Comparison of ENCODE assay signal across 9 mouse cellular contexts in the genomic region with DNA sequence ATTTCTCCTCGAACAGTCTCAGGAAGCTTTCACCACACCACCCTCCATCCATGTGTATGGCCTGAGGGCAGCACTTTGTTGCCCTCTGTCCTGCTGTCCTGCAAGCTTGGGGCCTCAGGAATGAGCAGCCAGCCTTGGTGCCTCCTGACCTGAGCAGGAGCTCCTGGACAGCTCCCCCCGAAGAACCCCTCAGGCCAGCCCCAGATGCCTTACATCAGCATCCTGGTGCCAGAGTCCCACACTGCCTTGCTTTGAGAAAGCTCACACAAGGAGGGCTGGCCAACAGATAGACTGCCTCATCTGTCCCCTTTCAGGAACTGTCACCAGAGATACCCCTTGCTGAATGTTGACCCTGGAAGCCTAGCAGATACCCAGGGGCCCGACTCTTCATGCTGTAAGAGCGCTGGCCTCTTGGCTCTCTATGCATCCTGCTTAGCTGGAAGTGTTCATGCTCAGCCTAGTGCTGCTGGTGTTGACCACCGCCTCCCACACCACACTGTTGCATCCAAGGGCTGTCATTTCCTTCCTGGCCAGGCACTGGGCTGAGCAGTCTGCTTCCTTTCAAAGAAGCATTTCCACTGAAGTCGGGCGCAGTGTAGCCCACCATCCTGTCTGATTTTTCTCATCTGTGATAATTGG.
DNase-seq lines count a peak whose midpoint lies in the region; ATAC-seq and TF ChIP-seq lines count a peak whose summit lies in the region.
"Had no signal": no experiment of that assay in that cellular context is flagged by ENCODE, and none has a peak within 500 bp of the region (broad histone marks: within the 10 kb centered on the region; RNA-seq: fewer than 3 reads in every experiment).

No protein-coding gene starts in this region.

- peak; percentile 57 to 65 for DNase-seq in heart, adult 9 months (ENCODE audit: low spot score in 2 of 2)
- DNase-seq in lung, adult 2 months: no peak
- no peak for DNase-seq in cerebellum, adult 18-20 months
- DNase-seq in gastrocnemius, postnatal 4 days (ENCODE audit: low spot score in 2 of 2): no peak
- DNase-seq in urinary bladder, adult 2 months (ENCODE audit: low spot score): no peak

- H3K9ac ChIP-seq in kidney, embryonic 14.5 days (ENCODE audit: low read depth, low read length): no peak overlapping the region

- H3K4me2 ChIP-seq in kidney, embryonic 14.5 days (replicated peaks; ENCODE audit: low read depth, low read length): no peak overlapping the region

- ATAC-seq in common myeloid progenitor, adult 5-6 weeks (replicated peaks; ENCODE audit: low read depth, poor library complexity, severe bottlenecking): peak; percentile 48
- ATAC-seq in kidney, embryonic 14.5 days (ENCODE audit: low FRiP score, low TSS enrichment): peak; percentile 68
- ATAC-seq in frontal cortex, adult (ENCODE audit: low TSS enrichment): no peak

- no peak for TF ChIP-seq CTCF in lung, adult 2 months (IDR thresholded peaks at IDR 0.05; ENCODE audit: insufficient read depth, low read length)

- no peaks in the 10 kb centered on the region for H3K9me3 ChIP-seq in kidney, embryonic 14.5 days (ENCODE audit: control insufficient read depth, low read length)

- peak; percentile 46; the same call in 1 of the 2 replicates for TF ChIP-seq POLR2A in lung, adult 2 months (IDR thresholded peaks at IDR 0.05; ENCODE audit: borderline replicate concordance, extremely low read depth, low read depth, low read length)

- peak overlapping the region; percentile 76; the same call in 1 of the 2 replicates for H3K27ac ChIP-seq in kidney, embryonic 14.5 days (ENCODE audit: low read depth, low read length)

- 37% methylated on average over 7 of the region's 7 CpGs for WGBS in kidney, embryonic 14.5 days
- 42% methylated on average over 7 of the region's 7 CpGs for WGBS in lung, adult 2 months

- H3K36me3 ChIP-seq in kidney, embryonic 14.5 days (ENCODE audit: control insufficient read depth, insufficient read depth, low read length): no peaks in the 10 kb centered on the region

- no peaks in the 10 kb centered on the region for H3K27me3 ChIP-seq in kidney, embryonic 14.5 days (ENCODE audit: control insufficient read depth, insufficient read depth, low read length)

- H3K4me1 ChIP-seq in kidney, embryonic 14.5 days (ENCODE audit: control insufficient read depth, insufficient read depth, low read length): peaks cover 54% of the 10 kb centered on the region
- H3K4me1 ChIP-seq in lung, adult 2 months (ENCODE audit: control insufficient read depth, insufficient read depth, low read length): peaks cover 18% of the 10 kb centered on the region

- H3K4me3 ChIP-seq in kidney, embryonic 14.5 days (ENCODE audit: low read length): no peak overlapping the region
- H3K4me3 ChIP-seq in lung, adult 2 months (replicated peaks; ENCODE audit: extremely low read depth, low read depth, low read length): peak overlapping the region; percentile 1
- H3K4me3 ChIP-seq: erythroblast, embryonic 14.5 days had no signal

Comparison
In these comparisons a context has a peak if more than half of its experiments do, and no peak if none do; other contexts are left out.
1. DNase-seq: peak in heart, adult 9 months (2 of 2); none in lung, adult 2 months (single experiment), cerebellum, adult 18-20 months (0 of 2), gastrocnemius, postnatal 4 days (0 of 2) and urinary bladder, adult 2 months (single experiment).